Mouse (Mus musculus) stomach, postnatal 0 days (tissue): ENCODE results near the gene Napepld.

ENCODE experiments used
- CTCF ChIP-seq: IDR thresholded peaks from 2 replicates; pipeline ENCODE4 v1.5.1; 2016; ENCODE audit warnings: antibody characterized with exemption, low read depth, mild to moderate bottlenecking, moderate library complexity
- EP300 ChIP-seq: optimal IDR thresholded peaks from 2 replicates; pipeline ENCODE3; 2016; ENCODE audit warnings: antibody characterized with exemption

- peak; percentile 41; the same call in 1 of the 2 replicates for TF ChIP-seq CTCF
- no peak for TF ChIP-seq EP300
Measured at GRCm38 (mm10) chr5:21645439-21646132, 55.6 kb downstream of the Napepld start, which contains the start of the genes Fbxl13 and Armc10.
